Mouse (Mus musculus) heart, embryonic 15.5 days (tissue): Measurements from ENCODE around the gene Ndc1. TPM values are rescaled to one million over a fixed set of nuclear protein-coding genes. Genes with fewer than 3 reads are reported as not detected.

ENCODE experiments used
- microRNA-seq: library from miRNA; unstranded; fragments of <30 nt; microRNA quantifications from one replicate; pipeline ENCODE4, GENCODE M21; 2016
- polyA plus RNA-seq: library from polyadenylated mRNA; unstranded; fragments of >200 nt; fragmentation: Nextera tagmentation; extraction: Ambion mirVana; gene quantifications from 2 replicates; pipeline ENCODE4 v1.2.1, GENCODE M21; 2015

Ndc1 gene
- polyA plus RNA-seq, 1 experiment from 2014 or later: 18.9 TPM

Small RNAs within 50 kb of the gene (microRNA-seq; reads per million reads assigned to microRNA genes)
- not detected for gene Gm24804

Other genes starting within 250 kb of the Ndc1 start
- gene Tmem59, start 189.4 kb upstream of the Ndc1 start, polyA plus RNA-seq: 322 and 328 TPM in 2 replicates
- 13.0 and 20.1 TPM in 2 replicates for gene Tceanc2, start 188.7 kb upstream of the Ndc1 start, polyA plus RNA-seq
- not detected in 2 replicates for gene Ldlrad1, start 158.6 kb upstream of the Ndc1 start, polyA plus RNA-seq
- 38.8 and 50.1 TPM in 2 replicates for gene Lrrc42, start 114.3 kb upstream of the Ndc1 start, polyA plus RNA-seq
- gene Hspb11, start 114.2 kb upstream of the Ndc1 start, polyA plus RNA-seq: 26.9 and 40.2 TPM in 2 replicates
- 0.51 TPM in 1 of 2 replicates, not detected in the other for gene Dio1, start 60.6 kb upstream of the Ndc1 start, polyA plus RNA-seq
- 40.3 and 41.1 TPM in 2 replicates for gene Yipf1, start 53.4 kb upstream of the Ndc1 start, polyA plus RNA-seq
- 0.29 and 0.62 TPM in 2 replicates for gene Glis1, start 66.8 kb downstream of the Ndc1 start, polyA plus RNA-seq